Mouse (Mus musculus) natural killer cell, adult 2 months (primary cell): ENCODE measurements at regions not wholly inside any gene's neighbourhood (a gene's known extent, or its start where the extent isn't known, plus 50 kb on each side); places are given as distances from the start of the nearest gene placed in this dataset.
A peak's percentile ranks its signal among the peaks of the same experiment; 100 is the strongest.

Source experiments
- DNase-seq, 2 experiments: peaks; one replicate each; pipeline ENCODE4 v3.0.0; 2022; ENCODE audit warnings: low spot score in 2 of 2

- peak; percentile 12 to 33 for DNase-seq
These were observed 297.8 kb downstream of the Psat1 start for GRCm38 (mm10) chr19:15649368-15649767.

- DNase-seq, result no peak
These were observed 299.8 kb downstream of the Psat1 start for GRCm38 (mm10) chr19:15647313-15647712.

GRCm38 (mm10) chr19:15644786-15645185 is 302.4 kb downstream of the Psat1 start:
- no peak for DNase-seq

GRCm38 (mm10) chr19:15617233-15617915 is 329.8 kb downstream of the Psat1 start:
- DNase-seq, result no peak

- no peak for DNase-seq
These were observed 332.2 kb downstream of the Psat1 start for GRCm38 (mm10) chr19:15614648-15615561.

- no peak for DNase-seq
These were observed 335.9 kb downstream of the Psat1 start for GRCm38 (mm10) chr19:15611137-15611758.

GRCm38 (mm10) chr19:15606440-15606839 is 340.7 kb downstream of the Psat1 start:
- no peak for DNase-seq

GRCm38 (mm10) chr19:15592821-15593220 is 354.3 kb downstream of the Psat1 start:
- DNase-seq, result no peak

- DNase-seq, result no peak
These were observed 363.1 kb downstream of the Psat1 start for GRCm38 (mm10) chr19:15583782-15584693.

- no peak for DNase-seq
These were observed 363.9 kb downstream of the Psat1 start for GRCm38 (mm10) chr19:15583106-15583781.

GRCm38 (mm10) chr19:15571204-15571603 is 375.9 kb downstream of the Psat1 start:
- DNase-seq, result no peak

- no peak for DNase-seq
These were observed 385.6 kb downstream of the Psat1 start for GRCm38 (mm10) chr19:15561511-15561910.

GRCm38 (mm10) chr19:15553953-15554352 is 393.2 kb downstream of the Psat1 start:
- no peak for DNase-seq

GRCm38 (mm10) chr19:15517853-15518252 is 429.3 kb downstream of the Psat1 start:
- no peak for DNase-seq

GRCm38 (mm10) chr19:15516566-15517305 is 430.4 kb downstream of the Psat1 start:
- no peak for DNase-seq

- no peak for DNase-seq
These were observed 433.9 kb downstream of the Psat1 start for GRCm38 (mm10) chr19:15513197-15513596.

- no peak for DNase-seq
These were observed 436.7 kb downstream of the Psat1 start for GRCm38 (mm10) chr19:15510395-15510794.

- DNase-seq, result no peak
These were observed 444.2 kb downstream of the Psat1 start for GRCm38 (mm10) chr19:15502985-15503354.

- no peak for DNase-seq
These were observed 444.7 kb downstream of the Psat1 start for GRCm38 (mm10) chr19:15502315-15502984.

- DNase-seq, result no peak
These were observed 451.6 kb downstream of the Psat1 start for GRCm38 (mm10) chr19:15495532-15495931.
